Mouse (Mus musculus) heart, adult 2 months (tissue): ENCODE data around the gene Fam189a2. TPM values are rescaled to one million over a fixed set of nuclear protein-coding genes. Genes with fewer than 3 reads are reported as not detected.

Experiments used
- DNase-seq, 2 experiments: peaks; one replicate each; pipeline ENCODE4 v3.0.0; 2021
- H3K27ac ChIP-seq: fragments of 200-600 bp; 2 replicates; pipeline ENCODE4 v1.8.1; 2022
- H3K27me3 ChIP-seq: fragments of 200-500 bp; 2 replicates; pipeline ENCODE4 v1.6.1; 2012; ENCODE audit warnings: mild to moderate bottlenecking, low read length, inconsistent platforms, mixed read lengths; ENCODE audit not compliant: control insufficient read depth, insufficient read depth
- H3K36me3 ChIP-seq: fragments of 200-500 bp; 2 replicates; pipeline ENCODE4 v1.6.1; 2012; ENCODE audit warnings: low read length, inconsistent platforms; ENCODE audit not compliant: control insufficient read depth, insufficient read depth
- H3K4me1 ChIP-seq: fragments of 200-500 bp; 2 replicates; pipeline ENCODE4 v1.6.1; 2011; ENCODE audit warnings: low read length; ENCODE audit not compliant: control insufficient read depth, insufficient read depth
- H3K4me3 ChIP-seq: fragments of 200-600 bp; 2 replicates; pipeline ENCODE4 v1.8.1; 2022
- H3K79me2 ChIP-seq: fragments of 200-500 bp; replicated peaks from 2 replicates; pipeline ENCODE4 v1.6.1; 2012; ENCODE audit warnings: mild to moderate bottlenecking, inconsistent platforms, low read length, moderate library complexity, mixed read lengths; ENCODE audit not compliant: control insufficient read depth, insufficient read depth
- H3K9ac ChIP-seq: fragments of 200-500 bp; 2 replicates; pipeline ENCODE4 v1.6.1; 2012; ENCODE audit warnings: low read depth, mild to moderate bottlenecking, control low read depth, inconsistent platforms, low read length, mixed read lengths
- CTCF ChIP-seq: fragments of 200-600 bp; IDR thresholded peaks from 2 replicates; pipeline ENCODE4 v1.8.1; 2022; ENCODE audit warnings: antibody characterized with exemption, mild to moderate bottlenecking, moderate library complexity
- EP300 ChIP-seq: fragments of 200-500 bp; IDR thresholded peaks from 2 replicates; pipeline ENCODE4 v1.6.1; 2011; ENCODE audit warnings: low read depth, low read length, control low read depth; ENCODE audit not compliant: insufficient read depth
- POLR2A ChIP-seq: fragments of 200-500 bp; IDR thresholded peaks from 2 replicates; pipeline ENCODE4 v1.6.1; 2011; ENCODE audit warnings: mild to moderate bottlenecking, low read depth, low read length, control low read depth; ENCODE audit not compliant: insufficient read depth
- WGBS: fragments of 180-500 bp; shearing (Covaris S2); methylation state at CpG from one replicate; pipeline ENCODE4 v1.1.7; 2018; 5-methylcytosine and 5-hydroxymethylcytosine counted together
- intact Hi-C: fragments of 180-260 bp; cut with DNase I; formaldehyde crosslinking; loops from one replicate; pipeline ENCODE4 v1.15.1; 2025
- polyA plus RNA-seq: library from polyadenylated mRNA; depleted of rRNA; stranded (reverse); fragments of >200 nt; gene quantifications from 2 replicates; pipeline ENCODE4 v1.2.3, GENCODE M21; 2012
- total RNA-seq, 2 experiments: library from RNA; stranded (reverse); gene quantifications; 2 replicates each; pipeline ENCODE4 v1.2.3; 2021

Gene Fam189a2
- total and polyA plus RNA-seq, 3 experiments, result 51.2 to 55.1 (median 52.0) TPM

GRCm38 (mm10) chr19:24063585-24063984 is 32.8 kb upstream of the Fam189a2 start:
- H3K9ac ChIP-seq, result no peak overlapping the region
- H3K36me3 ChIP-seq, result no peaks in the 10 kb centered on the region
- no peak overlapping the region for H3K27ac ChIP-seq
- H3K27me3 ChIP-seq, result no peaks in the 10 kb centered on the region
- DNase-seq, result no peak
- intact Hi-C loops, result no loop called here
- no peaks in the 10 kb centered on the region; the same call in 1 of the 2 replicates for H3K4me1 ChIP-seq
- no peaks in the 10 kb centered on the region for H3K79me2 ChIP-seq
- WGBS, result 79% methylated on average over 4 of the region's 4 CpGs
- TF ChIP-seq CTCF, result no peak
- TF ChIP-seq EP300, result no peak
- TF ChIP-seq POLR2A, result no peak
- no peak overlapping the region for H3K4me3 ChIP-seq

GRCm38 (mm10) chr19:24058851-24059250 is 28.0 kb upstream of the Fam189a2 start:
- H3K9ac ChIP-seq, result no peak overlapping the region
- H3K27me3 ChIP-seq, result no peaks in the 10 kb centered on the region
- no peak for DNase-seq
- H3K79me2 ChIP-seq, result no peaks in the 10 kb centered on the region
- intact Hi-C loops, result loop anchor here (5.0 kb wide), 1 partner anchor 87 kb away; no protein-coding TSS in a partner anchor
- H3K4me1 ChIP-seq, result peaks cover 5% of the 10 kb centered on the region
- whole genome bisulfite sequencing, result 55% methylated on average over 8 of the region's 8 CpGs
- no peak for TF ChIP-seq POLR2A
- TF ChIP-seq CTCF, result no peak
- TF ChIP-seq EP300, result no peak
- H3K4me3 ChIP-seq, result no peak overlapping the region
- peak overlapping the region; percentile 82 for H3K27ac ChIP-seq
- peaks cover 2% of the 10 kb centered on the region; the same call in 1 of the 2 replicates for H3K36me3 ChIP-seq

GRCm38 (mm10) chr19:24058021-24058420 is 27.2 kb upstream of the Fam189a2 start:
- intact Hi-C loops, result loop anchor here (5.0 kb wide), 1 partner anchor 86 kb away; no protein-coding TSS in a partner anchor
- no peak for TF ChIP-seq CTCF
- TF ChIP-seq EP300, result 0 out of 2 replicates have a peak, but pooled peaks have one; percentile 37
- TF ChIP-seq POLR2A, result no peak
- WGBS, result 36% methylated on average over 5 of the region's 5 CpGs
- Histone ChIP-seq H3K4me1 (peaks cover 5% of the 10 kb centered on the region), H3K4me3 (no peak overlapping the region), H3K9ac (no peak overlapping the region), H3K36me3 (peaks cover 2% of the 10 kb centered on the region; the same call in 1 of the 2 replicates), H3K27me3 (no peaks in the 10 kb centered on the region), H3K79me2 (no peaks in the 10 kb centered on the region), H3K27ac (peak overlapping the region; percentile 82)
- DNase-seq, result no peak

- H3K79me2 ChIP-seq, result no peaks in the 10 kb centered on the region
- peaks cover 2% of the 10 kb centered on the region; the same call in 1 of the 2 replicates for H3K36me3 ChIP-seq
- H3K4me1 ChIP-seq, result peaks cover 5% of the 10 kb centered on the region
- no peak overlapping the region for H3K27ac ChIP-seq
- no peak for DNase-seq
- no peaks in the 10 kb centered on the region for H3K27me3 ChIP-seq
- intact Hi-C loops, result loop anchor here (5.0 kb wide), 1 partner anchor 85 kb away; no protein-coding TSS in a partner anchor
- 100% methylated on average over 1 of the region's 1 CpGs for WGBS
- H3K9ac ChIP-seq, result no peak overlapping the region
- H3K4me3 ChIP-seq, result no peak overlapping the region
- no peak for TF ChIP-seq POLR2A
- TF ChIP-seq CTCF, result peak; percentile 40
Measured at GRCm38 (mm10) chr19:24056880-24057279, 26.1 kb upstream of the Fam189a2 start.

GRCm38 (mm10) chr19:24054904-24055303 is 24.1 kb upstream of the Fam189a2 start:
- Histone ChIP-seq H3K4me3 (no peak overlapping the region), H3K36me3 (peaks cover 2% of the 10 kb centered on the region; the same call in 1 of the 2 replicates), H3K4me1 (peaks cover 5% of the 10 kb centered on the region), H3K9ac (no peak overlapping the region), H3K27me3 (no peaks in the 10 kb centered on the region), H3K27ac (peak overlapping the region; percentile 86), H3K79me2 (no peaks in the 10 kb centered on the region; the same call in 1 of the 2 replicates)
- intact Hi-C loops, result loop anchor here (5.0 kb wide), 1 partner anchor 83 kb away; no protein-coding TSS in a partner anchor
- no peak for TF ChIP-seq POLR2A
- DNase-seq, result peak in 1 of 2 experiments; percentile 45
- 4% methylated on average over 2 of the region's 2 CpGs for WGBS

- H3K4me1 ChIP-seq, result peaks cover 6% of the 10 kb centered on the region
- H3K9ac ChIP-seq, result no peak overlapping the region
- DNase-seq, result peak; percentile 23 to 31
- intact Hi-C loops, result no loop called here
- no peaks in the 10 kb centered on the region; the same call in 1 of the 2 replicates for H3K79me2 ChIP-seq
- peaks cover 2% of the 10 kb centered on the region; the same call in 1 of the 2 replicates for H3K36me3 ChIP-seq
- no peaks in the 10 kb centered on the region for H3K27me3 ChIP-seq
- H3K4me3 ChIP-seq, result no peak overlapping the region
- TF ChIP-seq POLR2A, result no peak
- no peak for TF ChIP-seq EP300
- TF ChIP-seq CTCF, result no peak
- H3K27ac ChIP-seq, result peak overlapping the region; percentile 86
- 48% methylated on average over 5 of the region's 5 CpGs for WGBS
Measured at GRCm38 (mm10) chr19:24054265-24054664, 23.4 kb upstream of the Fam189a2 start.
